Mouse (Mus musculus): ENCODE measurements around the gene Prrt3. TPM values are rescaled to one million over a fixed set of nuclear protein-coding genes. Genes with fewer than 3 reads are reported as not detected.

Gene Prrt3
- polyA plus RNA-seq, 1 experiment from 2014 or later = 0.94 TPM

DNA sequence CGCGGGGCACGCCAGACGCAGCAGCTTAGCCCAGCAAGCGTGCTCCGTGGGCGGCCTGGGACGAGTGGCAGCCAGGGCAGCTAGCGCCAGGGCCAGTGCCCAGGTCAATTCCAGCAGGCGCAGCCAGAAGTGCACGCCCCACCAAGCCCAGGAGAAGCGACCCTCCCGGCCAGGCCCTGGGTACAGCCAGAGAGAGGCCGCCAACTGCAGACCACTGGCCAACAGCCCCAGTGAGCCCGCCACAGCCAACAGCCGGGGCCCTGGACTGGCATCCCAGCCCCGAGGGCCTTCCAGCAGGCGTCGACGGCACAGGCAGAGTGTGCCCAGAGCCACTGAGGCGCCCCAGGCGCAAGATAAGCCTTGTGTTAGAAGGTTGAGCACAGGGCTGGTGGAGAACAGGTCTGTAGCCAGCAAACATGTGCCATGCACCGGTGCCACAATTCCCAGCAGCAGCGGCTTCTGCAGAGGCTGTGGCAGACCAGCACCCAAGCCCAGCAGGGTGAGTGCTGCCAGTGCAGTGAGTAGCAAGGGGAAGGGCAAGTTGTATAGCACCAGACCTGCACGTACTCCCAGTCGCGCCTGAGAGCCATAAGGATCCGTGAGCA, 6.6 kb downstream of the Prrt3 start:
- Histone ChIP-seq H3K4me1 (ENCODE audit: control insufficient read depth, insufficient read depth, low read length) (peaks cover 7% of the 10 kb centered on the region; the same call in 1 of the 2 replicates), H3K27me3 (ENCODE audit: control insufficient read depth, insufficient read depth, low read length) (peaks cover 7% of the 10 kb centered on the region), H3K4me2 (ENCODE audit: low read depth) (peak overlapping the region; percentile 56), H3K36me3 (ENCODE audit: control insufficient read depth, insufficient read depth, low read length) (peaks cover under 1% of the 10 kb centered on the region; the same call in 1 of the 2 replicates), H3K4me3 (ENCODE audit: low read depth, low read length) (peak overlapping the region; percentile 29; the same call in 1 of the 2 replicates), H3K9ac (ENCODE audit: low read length) (peak overlapping the region; percentile 50), H3K9me3 (ENCODE audit: control insufficient read depth, low read length) (no peaks in the 10 kb centered on the region), H3K27ac (ENCODE audit: low read depth, low read length) (no peak overlapping the region)
- 51% methylated on average over 28 of the region's 28 CpGs for WGBS
- DNase-seq (ENCODE audit: low spot score) (no peak), ATAC-seq (ENCODE audit: insufficient read depth, low FRiP score, low TSS enrichment) (no peak)

DNA sequence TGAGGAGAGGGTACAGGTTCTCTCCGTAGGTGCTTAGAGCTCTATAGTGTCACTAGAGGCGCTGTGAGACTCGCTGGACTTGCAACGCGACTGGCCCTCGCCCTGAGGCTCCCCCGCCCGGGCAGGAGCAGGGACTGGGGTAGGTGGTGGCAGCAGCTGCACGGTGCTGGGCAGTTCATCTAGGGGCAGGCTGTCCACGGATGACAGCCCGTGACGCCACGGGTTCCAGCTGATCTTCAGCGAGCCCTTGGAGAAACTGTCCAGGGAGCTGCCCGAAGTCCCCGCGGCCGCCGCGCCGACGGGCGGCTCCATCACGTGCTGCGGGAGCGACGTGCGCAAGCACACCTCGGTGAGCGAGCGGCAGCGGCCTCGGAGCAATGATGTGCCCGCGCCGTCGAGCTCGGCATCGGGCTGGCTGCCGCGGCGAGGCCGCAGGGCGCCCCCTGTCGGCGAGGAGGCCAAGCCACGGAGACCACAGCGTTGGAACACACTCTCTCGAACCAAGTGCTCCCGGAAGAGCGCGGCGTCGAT, 7.4 kb downstream of the Prrt3 start:
- Histone ChIP-seq H3K27ac (ENCODE audit: low read depth, low read length) (no peak overlapping the region), H3K4me2 (ENCODE audit: low read depth) (peak overlapping the region; percentile 56), H3K4me1 (ENCODE audit: control insufficient read depth, insufficient read depth, low read length) (peaks cover 7% of the 10 kb centered on the region; the same call in 1 of the 2 replicates), H3K36me3 (ENCODE audit: control insufficient read depth, insufficient read depth, low read length) (peaks cover 4% of the 10 kb centered on the region; the same call in 1 of the 2 replicates), H3K9me3 (ENCODE audit: control insufficient read depth, low read length) (no peaks in the 10 kb centered on the region), H3K27me3 (ENCODE audit: control insufficient read depth, insufficient read depth, low read length) (peaks cover 7% of the 10 kb centered on the region), H3K4me3 (ENCODE audit: low read depth, low read length) (peak overlapping the region; percentile 29), H3K9ac (ENCODE audit: low read length) (peak overlapping the region; percentile 50)
- DNase-seq (ENCODE audit: low spot score) (peak; percentile 84), ATAC-seq (ENCODE audit: insufficient read depth, low FRiP score, low TSS enrichment) (peak; percentile 77)
- 2% methylated on average over 46 of the region's 54 CpGs for WGBS

DNA sequence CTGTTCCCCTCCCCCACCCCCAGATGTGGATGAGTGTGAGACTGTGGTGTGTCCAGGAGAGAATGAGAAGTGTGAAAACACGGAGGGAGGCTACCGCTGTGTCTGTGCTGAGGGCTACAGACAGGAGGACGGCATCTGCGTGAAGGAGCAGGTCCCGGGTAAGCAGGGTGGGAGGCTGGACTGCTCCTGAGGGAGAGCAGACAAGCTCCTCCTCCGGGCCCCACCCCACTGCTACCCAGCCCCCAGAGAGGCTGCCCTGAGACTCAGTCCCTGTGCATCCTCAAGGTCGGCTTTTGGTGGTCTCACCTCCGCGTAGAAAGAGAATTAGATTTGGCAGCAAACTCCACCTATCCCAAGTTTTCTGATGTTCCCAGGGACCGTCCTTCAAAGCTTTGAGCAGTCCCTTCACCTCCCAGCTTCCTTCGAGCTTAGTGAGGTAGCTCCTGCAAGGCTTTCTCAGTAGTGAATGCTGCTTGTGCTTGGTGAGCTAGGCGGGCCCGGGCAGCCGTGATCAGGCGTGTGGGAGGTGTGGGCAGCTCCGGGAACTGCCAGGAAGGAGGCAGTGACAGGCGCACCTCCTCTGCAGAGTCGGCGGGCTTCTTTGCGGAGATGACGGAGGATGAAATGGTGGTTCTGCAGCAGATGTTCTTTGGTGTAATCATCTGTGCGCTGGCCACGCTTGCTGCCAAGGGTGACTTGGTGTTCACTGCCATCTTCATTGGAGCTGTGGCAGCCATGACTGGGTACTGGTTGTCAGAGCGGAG, 9.4 kb downstream of the Prrt3 start:
- no peak overlapping the region for H3K9ac ChIP-seq (ENCODE audit: low read length)
- H3K4me1 ChIP-seq (ENCODE audit: control insufficient read depth, insufficient read depth, low read length) = peaks cover 7% of the 10 kb centered on the region; the same call in 1 of the 2 replicates
- peaks cover 7% of the 10 kb centered on the region for H3K27me3 ChIP-seq (ENCODE audit: control insufficient read depth, insufficient read depth, low read length)
- no peaks in the 10 kb centered on the region for H3K9me3 ChIP-seq (ENCODE audit: control insufficient read depth, low read length)
- H3K36me3 ChIP-seq (ENCODE audit: control insufficient read depth, insufficient read depth, low read length) = peaks cover 5% of the 10 kb centered on the region; the same call in 1 of the 2 replicates
- H3K4me3 ChIP-seq (ENCODE audit: low read depth, low read length) = no peak overlapping the region
- no peak for DNase-seq (ENCODE audit: low spot score)
- H3K4me2 ChIP-seq (ENCODE audit: low read depth) = no peak overlapping the region
- 76% methylated on average over 24 of the region's 24 CpGs for WGBS
- no peak overlapping the region for H3K27ac ChIP-seq (ENCODE audit: low read depth, low read length)
- ATAC-seq (ENCODE audit: insufficient read depth, low FRiP score, low TSS enrichment) = no peak

DNA sequence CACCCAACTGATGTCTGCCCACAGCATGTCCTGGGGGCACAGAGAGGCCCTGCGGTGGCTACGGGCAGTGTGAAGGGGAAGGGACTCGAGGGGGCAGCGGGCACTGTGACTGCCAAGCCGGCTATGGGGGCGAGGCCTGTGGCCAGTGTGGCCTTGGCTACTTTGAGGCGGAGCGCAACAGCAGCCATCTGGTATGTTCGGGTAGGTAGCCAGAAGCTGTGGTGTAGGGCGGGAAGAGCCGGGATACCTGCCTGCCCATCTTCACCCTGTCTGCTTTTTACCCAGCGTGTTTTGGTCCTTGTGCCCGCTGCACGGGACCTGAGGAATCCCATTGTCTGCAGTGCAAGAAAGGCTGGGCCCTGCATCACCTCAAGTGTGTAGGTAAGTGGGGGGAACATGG, 12.3 kb downstream of the Prrt3 start:
- Histone ChIP-seq H3K4me3 (ENCODE audit: low read depth, low read length) (no peak overlapping the region), H3K27me3 (ENCODE audit: control insufficient read depth, insufficient read depth, low read length) (no peaks in the 10 kb centered on the region), H3K27ac (ENCODE audit: low read depth, low read length) (no peak overlapping the region), H3K9me3 (ENCODE audit: control insufficient read depth, low read length) (no peaks in the 10 kb centered on the region), H3K36me3 (ENCODE audit: control insufficient read depth, insufficient read depth, low read length) (peaks cover 5% of the 10 kb centered on the region; the same call in 1 of the 2 replicates), H3K4me1 (ENCODE audit: control insufficient read depth, insufficient read depth, low read length) (peaks cover under 1% of the 10 kb centered on the region), H3K4me2 (ENCODE audit: low read depth) (no peak overlapping the region), H3K9ac (ENCODE audit: low read length) (no peak overlapping the region)
- 92% methylated on average over 14 of the region's 14 CpGs for WGBS
- no peak for DNase-seq (ENCODE audit: low spot score)
- no peak for ATAC-seq (ENCODE audit: insufficient read depth, low FRiP score, low TSS enrichment)

DNA sequence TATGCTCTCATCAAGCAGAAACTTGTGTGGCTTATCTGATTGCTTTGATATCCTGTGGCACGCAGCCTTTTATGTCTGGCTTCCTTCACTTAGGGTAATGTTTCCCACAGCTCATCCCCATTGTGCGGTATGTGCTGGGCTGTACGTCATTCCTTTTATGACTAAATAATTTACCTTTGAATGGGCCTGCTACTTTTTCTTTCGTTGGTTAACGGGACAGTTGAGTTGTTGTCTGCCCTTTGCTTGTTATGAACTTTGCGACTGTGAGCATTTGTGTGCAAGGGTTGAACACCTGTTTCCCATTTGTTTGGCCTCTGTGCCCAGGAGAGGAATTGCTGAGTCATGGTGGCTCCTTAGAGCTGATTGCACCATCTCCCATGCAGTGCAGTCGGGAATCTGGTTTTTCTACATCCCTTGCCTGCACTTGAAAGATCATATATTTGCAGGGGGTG, 14.6 kb downstream of the Prrt3 start:
- Histone ChIP-seq H3K36me3 (ENCODE audit: control insufficient read depth, insufficient read depth, low read length) (peaks cover 5% of the 10 kb centered on the region; the same call in 1 of the 2 replicates), H3K9ac (ENCODE audit: low read length) (no peak overlapping the region), H3K4me2 (ENCODE audit: low read depth) (no peak overlapping the region), H3K9me3 (ENCODE audit: control insufficient read depth, low read length) (no peaks in the 10 kb centered on the region), H3K4me1 (ENCODE audit: control insufficient read depth, insufficient read depth, low read length) (peaks cover 9% of the 10 kb centered on the region), H3K4me3 (ENCODE audit: low read depth, low read length) (no peak overlapping the region), H3K27me3 (ENCODE audit: control insufficient read depth, insufficient read depth, low read length) (no peaks in the 10 kb centered on the region), H3K27ac (ENCODE audit: low read depth, low read length) (no peak overlapping the region)
- ATAC-seq (ENCODE audit: insufficient read depth, low FRiP score, low TSS enrichment) (no peak), DNase-seq (ENCODE audit: low spot score) (no peak)
- 47% methylated on average over 7 of the region's 7 CpGs for WGBS

GRCm38 (mm10) chr6:113483729-113484128, 18.0 kb downstream of the Prrt3 start:
- Histone ChIP-seq H3K36me3 (ENCODE audit: control insufficient read depth, insufficient read depth, low read length) (no peaks in the 10 kb centered on the region), H3K4me3 (ENCODE audit: low read depth, low read length) (peak overlapping the region; percentile 55), H3K4me2 (ENCODE audit: low read depth) (peak overlapping the region; percentile 83), H3K27me3 (ENCODE audit: control insufficient read depth, insufficient read depth, low read length) (no peaks in the 10 kb centered on the region), H3K9me3 (ENCODE audit: control insufficient read depth, low read length) (no peaks in the 10 kb centered on the region), H3K9ac (ENCODE audit: low read length) (peak overlapping the region; percentile 68), H3K27ac (ENCODE audit: low read depth, low read length) (peak overlapping the region; percentile 89), H3K4me1 (ENCODE audit: control insufficient read depth, insufficient read depth, low read length) (peaks cover 14% of the 10 kb centered on the region)
- WGBS = 14% methylated on average over 10 of the region's 10 CpGs
- ATAC-seq (ENCODE audit: insufficient read depth, low FRiP score, low TSS enrichment) = peak; percentile 29
- DNase-seq (ENCODE audit: low spot score) = peak; percentile 60

GRCm38 (mm10) chr6:113483100-113483615, 18.6 kb downstream of the Prrt3 start, which contains the start of gene Creld1:
Gene Creld1 (plus strand): TSS chr6:113483297.
- Histone ChIP-seq H3K4me3 (ENCODE audit: low read depth, low read length) (peak within 1 kb of the TSS; percentile 55), H3K27ac (ENCODE audit: low read depth, low read length) (peak within 1 kb of the TSS; percentile 89), H3K4me1 (ENCODE audit: control insufficient read depth, insufficient read depth, low read length) (peaks cover 14% of the 10 kb centered on the region), H3K9me3 (ENCODE audit: control insufficient read depth, low read length) (no peaks in the 10 kb centered on the region), H3K27me3 (ENCODE audit: control insufficient read depth, insufficient read depth, low read length) (no peaks in the 10 kb centered on the region), H3K36me3 (ENCODE audit: control insufficient read depth, insufficient read depth, low read length) (no peaks in the 10 kb centered on the region), H3K4me2 (ENCODE audit: low read depth) (peak within 1 kb of the TSS; percentile 83), H3K9ac (ENCODE audit: low read length) (peak within 1 kb of the TSS; percentile 72)
- WGBS = 0% methylated on average over 26 of the region's 26 CpGs
- ATAC-seq (ENCODE audit: insufficient read depth, low FRiP score, low TSS enrichment) (peak; percentile 98), DNase-seq (ENCODE audit: low spot score) (peak; percentile 94)

DNA sequence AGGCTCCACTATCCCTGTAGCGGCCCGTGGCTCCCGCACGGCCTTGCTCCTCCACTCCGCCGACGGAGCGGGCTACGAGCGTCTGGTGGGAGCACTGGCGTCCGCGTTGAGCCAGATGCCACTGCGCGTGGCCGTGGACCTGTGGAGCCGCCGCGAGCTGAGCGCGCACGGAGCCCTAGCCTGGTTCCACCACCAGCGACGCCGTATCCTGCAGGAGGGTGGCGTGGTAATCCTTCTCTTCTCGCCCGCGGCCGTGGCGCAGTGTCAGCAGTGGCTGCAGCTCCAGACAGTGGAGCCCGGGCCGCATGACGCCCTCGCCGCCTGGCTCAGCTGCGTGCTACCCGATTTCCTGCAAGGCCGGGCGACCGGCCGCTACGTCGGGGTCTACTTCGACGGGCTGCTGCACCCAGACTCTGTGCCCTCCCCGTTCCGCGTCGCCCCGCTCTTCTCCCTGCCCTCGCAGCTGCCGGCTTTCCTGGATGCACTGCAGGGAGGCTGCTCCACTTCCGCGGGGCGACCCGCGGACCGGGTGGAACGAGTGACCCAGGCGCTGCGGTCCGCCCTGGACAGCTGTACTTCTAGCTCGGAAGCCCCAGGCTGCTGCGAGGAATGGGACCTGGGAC, 19.1 kb downstream of the Prrt3 start:
- Histone ChIP-seq H3K9me3 (ENCODE audit: control insufficient read depth, low read length) (no peaks in the 10 kb centered on the region), H3K4me1 (ENCODE audit: control insufficient read depth, insufficient read depth, low read length) (peaks cover 14% of the 10 kb centered on the region), H3K9ac (ENCODE audit: low read length) (peak overlapping the region; percentile 72), H3K27ac (ENCODE audit: low read depth, low read length) (peak overlapping the region; percentile 89), H3K36me3 (ENCODE audit: control insufficient read depth, insufficient read depth, low read length) (no peaks in the 10 kb centered on the region), H3K27me3 (ENCODE audit: control insufficient read depth, insufficient read depth, low read length) (no peaks in the 10 kb centered on the region), H3K4me2 (ENCODE audit: low read depth) (peak overlapping the region; percentile 83), H3K4me3 (ENCODE audit: low read depth, low read length) (peak overlapping the region; percentile 55)
- ATAC-seq (ENCODE audit: insufficient read depth, low FRiP score, low TSS enrichment) (peak; percentile 64), DNase-seq (ENCODE audit: low spot score) (no peak)
- WGBS = 2% methylated on average over 65 of the region's 65 CpGs

Data from neural tube, embryonic 11.5 days (tissue).